Mouse (Mus musculus): Measurements from ENCODE around the gene Slc2a9.
"Not testable (repeated sequence)": the region's sequence is repeated elsewhere in the genome, so short reads cannot be mapped to it uniquely, and the experiment has no call there.

The Slc2a9 gene

DNA sequence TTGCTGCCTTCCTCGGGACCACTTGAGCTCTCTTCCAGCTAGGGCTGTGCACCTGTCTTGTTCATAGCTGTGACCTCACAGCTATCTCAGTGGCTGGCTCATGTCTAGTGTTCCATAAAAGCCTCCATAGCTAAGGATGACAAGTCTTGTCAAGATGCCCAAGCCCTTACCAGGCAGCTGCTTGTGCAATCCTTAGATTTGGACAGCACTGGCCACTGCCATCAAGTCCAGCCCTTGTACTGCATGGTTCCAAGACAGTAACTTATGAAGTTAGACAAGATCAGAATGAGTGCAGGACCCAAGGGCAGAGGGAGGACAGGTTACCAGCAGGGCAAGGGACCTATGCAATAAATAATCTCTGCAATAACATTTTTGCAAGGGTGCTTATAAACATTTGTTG is 1.2 kb upstream of the Slc2a9 start:
- in situ Hi-C loops (cut with MboI, MseI) = no loop called here

DNA sequence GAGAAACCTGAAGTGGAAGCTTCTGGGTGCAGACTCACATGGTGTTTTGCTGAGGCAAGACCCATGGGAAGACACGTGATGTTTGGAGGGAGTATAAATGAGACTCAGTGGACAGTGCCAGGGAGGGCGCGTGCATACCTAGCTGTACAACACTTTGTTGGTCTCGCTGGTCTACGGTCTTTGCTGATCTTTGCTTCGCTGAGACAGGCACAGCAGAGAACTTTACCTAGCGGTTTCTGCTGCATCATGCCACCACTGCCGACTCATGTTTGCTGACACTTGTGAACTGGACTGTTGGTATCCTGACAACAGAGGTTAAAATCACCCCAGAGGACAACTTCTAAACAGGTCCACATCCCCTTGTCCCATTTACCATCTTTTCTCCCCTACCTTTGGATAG is 2.9 kb downstream of the Slc2a9 start:
- in situ Hi-C loops (cut with MboI, MseI) = no loop called here

DNA sequence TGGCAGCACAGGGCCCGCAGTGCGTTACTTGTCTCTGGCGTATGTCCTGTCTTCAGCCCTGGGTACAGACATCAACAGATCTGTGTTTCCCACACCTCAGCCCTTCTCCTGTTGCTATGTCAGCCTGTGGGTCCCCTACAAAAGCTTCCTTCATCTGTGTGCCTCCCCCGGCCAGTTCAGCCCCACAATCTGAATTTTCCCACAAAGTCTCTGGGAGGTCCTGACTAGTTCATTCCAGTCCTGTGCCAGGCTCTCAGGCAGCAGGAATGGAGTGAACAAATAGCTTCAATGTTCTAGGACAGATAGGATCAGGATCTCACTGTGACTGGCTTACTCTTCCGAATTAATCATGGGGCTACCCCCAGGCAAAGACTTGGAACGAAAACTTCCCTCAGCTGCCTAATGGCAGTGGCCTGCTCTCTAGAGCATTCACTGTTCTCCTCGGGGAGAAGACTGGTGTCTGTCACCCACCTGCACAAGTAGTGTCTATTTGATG is 3.6 kb downstream of the Slc2a9 start:
- in situ Hi-C loops (cut with MboI, MseI) = no loop called here

DNA sequence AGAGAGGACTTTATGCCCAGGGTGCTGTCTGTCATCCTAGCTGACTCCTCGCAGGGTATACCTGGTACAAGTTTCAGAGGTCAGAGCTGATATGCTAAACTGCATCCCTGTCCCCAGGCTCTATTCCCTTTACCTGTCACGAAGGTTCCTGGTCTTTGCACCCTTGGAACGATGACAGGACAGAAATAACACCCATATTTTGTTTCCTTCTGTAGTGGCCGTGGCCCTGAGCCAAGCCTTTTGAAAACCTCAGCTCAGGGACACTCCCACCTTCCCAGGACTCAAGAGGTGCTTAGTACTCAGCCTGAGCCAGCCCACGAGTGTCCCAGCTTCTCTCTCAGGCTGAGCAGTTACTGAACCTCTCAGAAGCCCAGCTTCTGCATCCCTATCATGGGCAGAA is 4.5 kb downstream of the Slc2a9 start:
- in situ Hi-C loops (cut with MboI, MseI) = no loop called here

DNA sequence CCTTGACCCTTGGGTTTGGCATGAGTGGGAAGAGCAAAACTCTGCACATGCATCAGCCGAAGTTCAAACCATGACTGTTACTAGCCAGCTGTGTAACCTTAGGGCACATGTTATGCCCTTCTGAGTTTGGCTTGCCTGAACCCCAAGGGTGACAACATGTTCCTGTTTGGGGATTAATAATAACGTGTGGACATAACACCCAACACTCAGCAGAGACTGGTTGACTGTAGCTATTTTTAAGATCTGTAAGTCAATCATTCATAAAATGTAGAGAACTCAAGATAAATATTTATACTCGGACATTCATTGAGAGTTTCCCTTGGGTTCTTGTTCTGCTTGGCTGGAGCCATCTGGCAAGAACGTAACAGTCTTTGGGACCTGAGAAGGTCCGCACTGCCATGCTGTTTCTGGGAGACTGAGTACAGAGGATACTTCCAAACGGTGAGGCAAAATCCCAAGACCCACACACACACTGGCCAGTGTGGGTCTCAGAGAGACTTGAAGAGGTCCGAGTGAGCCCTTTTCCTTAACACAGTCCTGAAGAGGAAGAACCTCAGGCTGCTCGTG is 6.4 kb downstream of the Slc2a9 start:
- in situ Hi-C loops (cut with MboI, MseI) = no loop called here

DNA sequence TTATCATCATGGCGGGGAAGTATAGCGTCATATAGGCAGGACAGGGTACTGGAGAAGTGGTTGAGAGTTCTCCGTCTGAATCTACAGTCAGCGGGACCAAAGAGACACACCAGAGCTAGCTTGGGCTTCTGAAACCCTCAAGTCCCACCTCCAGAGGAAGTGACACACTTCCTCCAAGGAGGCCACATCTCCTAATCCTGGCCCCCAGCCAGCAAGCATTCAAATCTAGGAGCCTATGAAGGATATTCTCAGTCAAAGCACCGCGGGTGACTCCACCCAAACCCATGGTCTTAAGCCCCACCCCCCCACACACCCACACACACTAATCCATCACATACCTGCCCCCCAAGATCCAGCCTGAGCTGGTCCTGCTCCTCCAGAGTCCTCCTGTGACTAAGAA is 9.1 kb downstream of the Slc2a9 start:
- in situ Hi-C loops (cut with MboI, MseI) = no loop called here

DNA sequence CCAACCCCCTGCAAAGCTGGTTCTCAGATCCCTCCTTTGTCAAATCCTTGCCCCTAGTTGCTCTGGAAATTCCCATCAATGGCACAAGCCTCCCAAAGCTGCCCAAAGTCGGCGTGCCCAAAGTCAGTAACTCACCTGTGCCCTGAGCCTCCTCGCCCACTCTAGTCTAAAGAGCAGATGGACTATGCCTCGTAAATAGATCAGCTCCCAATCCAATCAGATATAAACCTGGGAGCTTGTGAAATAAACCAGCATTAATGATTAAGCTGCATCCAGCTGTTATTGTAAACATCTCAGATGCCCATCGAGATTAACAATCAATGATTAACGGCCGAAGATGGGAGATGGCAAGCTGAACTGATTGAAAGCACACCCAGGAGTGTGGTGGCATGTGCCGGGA is 11.2 kb downstream of the Slc2a9 start:
- in situ Hi-C loops (cut with MboI, MseI) = no loop called here

DNA sequence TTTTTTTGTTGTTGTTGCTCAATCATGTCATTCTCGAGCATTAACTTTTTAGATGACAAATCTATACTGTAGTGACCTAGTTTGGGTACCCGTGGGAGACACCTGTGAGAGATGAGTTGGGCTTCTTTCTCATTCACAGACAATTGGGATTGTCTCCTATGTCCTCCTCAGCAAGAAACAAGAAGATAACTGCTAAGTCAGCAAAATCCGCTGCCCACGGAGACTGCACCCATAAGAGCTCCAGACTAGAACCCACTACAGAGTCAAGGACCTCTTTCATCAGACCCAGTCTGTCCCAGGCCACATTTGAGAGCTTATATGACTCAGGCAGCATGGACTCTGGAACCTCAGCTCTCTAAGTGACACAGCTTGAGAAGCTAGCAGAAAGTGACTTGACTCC is 13.2 kb downstream of the Slc2a9 start:
- in situ Hi-C loops (cut with MboI, MseI) = no loop called here

DNA sequence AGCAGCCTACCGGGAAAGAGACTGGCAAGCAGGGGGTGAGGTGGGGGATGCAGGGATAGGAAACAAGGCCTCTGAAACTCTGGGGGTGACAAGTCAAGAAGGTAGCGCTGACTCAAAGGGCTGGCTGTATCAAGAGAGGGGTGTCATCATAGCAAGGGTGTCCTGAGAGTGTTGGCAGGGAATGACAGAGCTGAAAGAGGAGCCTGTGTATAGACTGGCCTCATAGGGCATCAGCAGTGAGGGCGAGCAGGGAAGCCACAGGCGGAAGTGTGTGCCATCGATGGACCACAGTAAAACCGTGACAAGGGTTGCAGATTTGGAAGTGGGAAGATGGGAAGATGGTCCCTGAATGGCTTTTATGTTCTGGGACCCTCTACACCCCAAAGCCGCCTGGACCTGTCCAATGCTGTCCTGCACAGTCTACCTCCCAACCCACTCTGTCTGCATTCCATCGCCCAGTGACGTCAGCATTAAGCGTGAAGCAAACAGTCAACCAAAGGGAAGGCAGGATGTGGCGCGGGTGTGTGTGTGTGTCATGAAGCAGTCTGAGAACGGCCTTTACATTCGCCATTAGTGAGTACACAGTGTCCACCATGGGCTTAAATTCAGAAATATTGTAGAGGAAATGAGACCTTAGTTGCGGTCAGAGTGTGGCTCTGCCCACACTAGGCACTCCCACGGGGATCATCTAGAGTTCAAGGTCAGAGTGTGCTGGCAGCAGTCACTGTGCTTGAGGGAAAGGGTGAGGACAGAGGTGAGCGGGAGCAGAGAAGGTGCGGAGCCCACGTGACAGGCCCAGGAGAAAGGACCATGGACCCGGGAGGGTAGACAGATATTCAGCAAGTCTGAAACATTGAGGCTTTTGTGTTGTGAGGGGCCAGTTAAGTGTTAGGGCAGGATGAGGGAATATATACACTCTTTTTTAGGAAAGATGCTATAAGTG is 14.0 kb downstream of the Slc2a9 start:
- in situ Hi-C loops (cut with MboI, MseI) = no loop called here

DNA sequence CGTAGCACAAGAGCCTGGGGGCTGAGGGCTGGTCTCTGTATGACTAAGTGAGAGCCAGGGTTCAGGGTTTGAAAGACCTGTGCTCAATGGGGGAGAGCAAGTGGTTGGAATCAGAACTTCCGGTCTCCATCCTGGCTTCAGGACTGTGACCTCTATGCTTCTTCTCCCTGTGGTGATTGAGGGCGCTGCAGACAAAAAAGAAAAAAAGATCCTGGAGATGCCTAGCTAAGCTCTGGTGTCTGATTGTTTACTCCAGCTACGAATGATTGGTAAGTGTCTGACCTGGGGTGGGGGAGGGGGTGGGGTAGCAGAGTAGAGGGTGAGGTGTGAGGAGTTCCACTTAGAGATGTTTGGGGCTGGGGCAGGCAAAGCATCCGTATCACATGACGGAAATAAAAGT is 14.9 kb downstream of the Slc2a9 start:
- in situ Hi-C loops (cut with MboI, MseI) = no loop called here

DNA sequence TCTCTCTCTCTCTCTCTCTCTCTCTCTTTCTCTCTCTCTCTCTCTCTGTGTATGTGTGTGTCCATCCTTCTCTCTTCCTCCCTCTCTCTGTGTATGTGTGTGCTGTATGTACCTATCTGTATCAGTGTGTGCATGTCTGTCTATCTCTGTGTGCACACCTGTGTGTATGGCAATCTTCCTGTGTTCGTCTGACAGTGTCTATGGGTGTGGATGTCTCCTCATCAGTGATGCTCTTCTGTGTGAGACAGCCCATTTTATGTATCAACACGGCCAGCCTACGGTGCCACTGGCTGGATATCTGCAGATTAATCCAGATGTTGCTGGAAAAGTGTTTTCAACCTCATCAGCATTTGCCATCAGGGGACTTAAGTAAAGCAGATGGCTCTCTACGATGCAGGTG is 15.7 kb downstream of the Slc2a9 start:
- in situ Hi-C loops (cut with MboI, MseI) = no loop called here

DNA sequence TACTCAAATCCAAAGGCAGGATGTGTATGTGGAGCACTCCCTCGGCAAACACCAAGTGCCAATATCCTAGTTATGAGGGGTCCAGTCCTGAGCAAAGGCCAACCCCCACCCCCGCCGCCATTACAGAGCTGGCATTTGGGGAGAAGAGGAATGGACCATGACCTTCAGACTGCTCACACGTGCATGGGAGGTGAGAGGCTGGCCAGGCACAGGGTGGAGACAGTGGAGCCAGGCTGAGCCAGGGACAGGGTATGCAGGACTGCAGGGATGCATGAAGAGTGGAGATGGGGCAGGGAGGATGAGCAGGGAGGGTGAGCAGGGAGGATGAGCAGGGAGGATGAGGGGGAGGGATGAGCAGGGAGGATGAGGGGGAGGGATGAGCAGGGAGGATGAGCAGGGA is 17.0 kb downstream of the Slc2a9 start:
- in situ Hi-C loops (cut with MboI, MseI) = no loop called here

DNA sequence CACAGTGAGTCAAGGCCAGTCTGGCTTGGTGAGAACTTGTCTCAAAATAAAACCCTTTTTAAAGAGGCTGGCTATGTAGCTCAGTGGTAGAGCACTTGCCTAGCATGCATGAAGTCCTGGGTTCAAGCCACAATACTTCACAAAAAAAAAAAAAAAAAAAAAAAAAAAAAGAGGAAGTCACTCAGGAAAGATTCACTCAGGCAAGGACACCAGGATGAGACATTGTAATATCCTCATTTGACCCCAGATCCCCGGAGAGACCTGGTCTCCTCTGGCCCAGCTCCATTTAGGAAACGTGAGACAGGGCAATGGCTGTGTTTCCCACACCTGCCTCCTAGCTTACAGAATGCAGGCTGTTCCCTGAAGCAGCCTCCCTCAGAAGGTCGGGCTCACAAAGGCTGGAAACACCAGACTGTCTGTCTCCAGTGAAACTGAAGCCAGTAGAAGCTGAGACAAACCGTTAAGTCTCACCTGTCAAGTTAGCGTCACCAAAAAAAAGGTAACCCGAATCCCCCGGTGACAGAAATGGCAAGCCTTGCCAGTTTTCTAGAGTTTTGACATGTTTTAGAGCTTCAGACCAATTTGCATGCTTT is 19.3 kb downstream of the Slc2a9 start:
- in situ Hi-C loops (cut with MboI, MseI) = no loop called here

DNA sequence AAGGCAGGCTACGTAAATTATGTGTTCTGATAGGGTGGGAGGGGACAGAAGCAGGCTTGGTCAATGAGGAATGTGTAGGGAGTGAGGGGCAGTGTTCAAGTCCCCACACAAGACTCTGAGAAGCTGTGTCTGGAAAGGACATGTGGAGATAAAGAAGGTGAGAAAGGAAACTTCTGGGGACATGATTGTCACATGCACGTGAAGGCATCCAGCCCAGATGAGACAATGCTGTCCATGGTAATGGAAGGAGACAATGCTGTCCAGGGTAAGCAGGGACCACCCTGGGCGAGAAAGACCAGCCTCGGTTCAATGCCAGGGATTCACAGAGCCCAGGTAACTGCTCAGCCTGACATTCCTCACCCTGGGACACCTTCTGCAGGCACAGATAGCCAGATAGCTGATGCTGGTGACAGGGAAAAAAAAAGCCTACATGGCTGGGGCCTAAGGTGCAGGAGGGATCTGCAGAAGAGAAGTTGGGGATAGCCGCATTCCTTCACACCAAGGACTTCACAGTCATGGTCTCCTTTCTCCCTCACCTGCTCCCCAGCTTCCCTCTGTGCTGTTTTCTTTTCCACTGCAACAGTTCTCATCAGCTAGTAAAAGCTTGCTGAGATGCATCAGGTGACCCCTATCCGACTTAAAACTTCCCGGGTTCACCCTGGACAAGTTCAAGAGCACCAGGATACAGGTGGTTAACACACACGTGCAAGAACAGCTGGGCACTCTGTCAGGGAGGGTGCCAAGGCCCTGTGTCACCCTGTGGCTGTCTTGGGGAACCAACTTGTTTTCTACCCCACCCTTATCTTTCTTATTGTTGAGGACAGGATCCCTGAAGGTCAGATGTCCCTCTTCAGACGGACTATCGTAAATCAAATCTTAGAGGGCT is 21.9 kb downstream of the Slc2a9 start:
- in situ Hi-C loops (cut with MboI, MseI) = no loop called here

DNA sequence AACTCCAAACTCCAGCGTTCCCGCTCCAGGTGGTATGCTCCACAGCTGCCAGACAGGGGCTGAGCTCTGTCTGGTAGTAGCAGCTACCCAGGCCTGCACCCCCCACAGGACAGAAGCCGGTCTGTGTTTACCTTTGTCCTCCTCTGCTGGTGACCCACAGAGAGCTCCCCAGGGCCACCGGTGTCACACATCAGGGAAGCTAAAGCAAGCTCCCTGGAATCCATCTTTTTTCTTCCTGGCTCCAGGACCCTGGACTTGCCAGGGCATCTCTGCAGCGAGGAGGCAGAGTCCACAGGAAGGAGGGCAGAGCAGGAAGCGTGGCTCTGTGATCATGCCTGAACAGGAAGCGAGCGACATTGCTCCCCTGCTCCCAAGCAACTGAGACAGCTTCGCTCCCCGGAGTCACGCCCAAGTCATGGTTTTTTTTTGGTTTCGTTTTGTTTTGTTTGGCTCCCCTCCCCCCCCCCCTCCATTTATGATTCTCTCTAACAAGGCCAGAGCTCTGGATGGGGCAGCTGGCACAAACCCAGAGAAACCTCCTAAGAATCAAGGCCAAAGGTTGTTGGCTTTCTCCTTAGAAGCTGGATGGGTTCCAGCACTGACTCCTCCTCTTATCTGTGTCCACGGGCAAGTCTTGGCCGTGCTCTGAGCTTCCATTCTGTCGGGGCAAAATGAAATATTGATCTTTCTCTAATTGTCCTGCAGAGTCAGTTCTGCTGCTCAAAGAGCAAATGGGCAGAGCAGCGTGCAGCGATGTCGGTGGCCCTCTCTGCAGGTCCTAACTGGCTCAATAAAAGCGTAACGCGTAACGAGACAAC is 22.8 kb downstream of the Slc2a9 start:
- in situ Hi-C loops (cut with MboI, MseI) = no loop called here

DNA sequence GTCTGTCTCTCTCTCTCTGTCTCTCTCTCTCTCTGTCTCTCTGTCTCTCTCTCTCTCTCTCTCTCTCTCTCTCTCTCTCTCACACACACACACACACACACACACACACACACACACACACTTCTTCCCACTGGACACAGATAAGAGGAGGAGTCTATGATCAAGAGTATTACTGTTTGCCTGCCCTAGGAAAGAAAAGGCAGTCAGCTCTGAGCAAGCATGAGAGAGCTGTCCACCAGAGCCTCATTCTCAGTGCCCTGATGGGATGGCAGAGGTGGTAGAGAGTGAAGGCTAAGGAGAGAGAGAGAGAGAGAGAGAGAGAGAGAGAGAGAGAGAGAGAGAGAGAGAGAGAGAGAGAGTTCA is 23.4 kb downstream of the Slc2a9 start:
- in situ Hi-C loops (cut with MboI, MseI) = not testable (repeated sequence)

DNA sequence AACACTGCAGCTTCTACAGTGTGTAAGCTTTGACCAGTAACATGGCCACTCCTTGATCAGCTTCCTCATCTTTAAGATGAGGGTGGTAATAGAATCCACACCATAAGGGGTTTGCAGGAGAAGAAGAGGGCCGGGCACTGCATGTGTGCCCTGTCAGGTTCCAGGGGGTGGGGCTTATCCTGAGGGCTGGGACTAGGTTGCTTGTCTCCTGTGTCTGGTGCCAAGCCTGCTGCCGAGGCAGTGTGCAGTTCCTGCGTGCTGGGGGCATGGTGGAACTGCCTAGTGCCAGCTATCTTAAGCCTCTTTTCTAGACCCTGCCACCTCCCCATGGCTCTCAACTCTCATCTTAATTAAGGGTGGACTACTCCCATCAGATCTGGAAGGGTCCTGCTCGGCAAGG is 23.9 kb downstream of the Slc2a9 start:
- in situ Hi-C loops (cut with MboI, MseI) = no loop called here

DNA sequence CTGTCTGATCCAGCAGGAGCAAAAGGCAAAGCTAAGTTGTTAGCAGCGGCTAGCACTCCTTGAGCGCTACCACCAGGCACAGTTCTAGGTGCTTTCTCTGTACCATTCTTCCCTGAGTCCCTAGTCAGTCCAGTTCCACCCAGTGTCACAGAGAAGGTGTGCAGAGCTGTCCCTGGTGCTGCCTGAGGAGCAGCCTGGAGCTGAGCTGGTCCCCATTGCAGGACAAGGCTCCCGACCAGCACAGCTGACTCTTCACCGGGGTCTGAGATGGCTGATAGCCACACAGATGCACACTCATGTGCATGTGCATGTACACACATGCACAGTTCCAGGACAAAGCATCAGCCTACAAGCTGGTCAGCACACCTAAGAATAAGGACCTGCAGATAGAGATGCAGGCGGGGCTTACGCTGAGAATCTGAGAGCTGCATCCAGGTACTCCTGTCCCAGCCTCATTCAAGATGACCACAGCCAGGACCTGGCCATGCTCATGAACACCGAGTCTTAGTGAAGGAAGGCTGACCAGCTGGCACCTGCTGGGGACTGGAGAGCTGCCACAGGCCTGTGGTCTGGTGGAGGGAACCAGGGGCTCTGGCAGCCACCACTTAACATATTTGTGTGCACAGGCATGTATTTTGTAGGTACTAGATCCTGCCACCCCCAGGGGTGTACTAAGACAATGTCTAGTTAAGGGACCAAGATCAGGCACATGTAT is 25.1 kb downstream of the Slc2a9 start:
- in situ Hi-C loops (cut with MboI, MseI) = no loop called here

DNA sequence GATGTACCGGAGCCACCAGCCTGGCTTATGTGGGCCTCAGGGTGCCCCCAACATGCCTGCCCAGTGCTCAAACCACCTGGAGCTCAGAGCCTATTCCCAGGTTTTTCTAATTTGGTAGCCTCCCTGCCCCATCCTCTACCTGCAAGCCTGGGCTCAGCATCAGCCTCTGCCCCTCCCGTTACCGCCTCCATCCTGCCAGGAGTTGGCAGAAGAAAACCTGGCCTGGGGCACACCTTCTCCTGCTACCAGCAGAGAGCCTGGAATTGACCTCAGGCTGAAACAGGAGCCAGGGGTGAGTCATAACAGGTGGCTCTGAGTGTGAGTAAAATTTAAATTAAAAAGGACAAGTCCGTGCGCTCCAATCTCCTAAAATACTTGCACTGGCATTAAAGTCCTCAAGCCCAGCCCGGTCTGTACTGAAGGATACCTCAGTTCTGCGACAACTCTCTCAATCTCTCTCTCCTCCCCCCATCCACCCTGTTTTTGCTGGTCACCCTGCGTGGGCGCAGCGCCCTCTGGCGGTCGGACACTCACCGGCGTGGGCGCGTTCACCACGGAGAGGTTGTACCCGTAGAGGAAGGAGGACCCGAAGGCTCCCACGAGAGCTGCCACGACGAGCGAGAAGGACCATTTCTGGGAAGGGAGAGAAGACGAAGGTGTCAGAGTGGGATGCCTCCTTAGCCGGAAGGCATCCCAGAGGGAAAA is 25.9 kb downstream of the Slc2a9 start:
- in situ Hi-C loops (cut with MboI, MseI) = no loop called here

DNA sequence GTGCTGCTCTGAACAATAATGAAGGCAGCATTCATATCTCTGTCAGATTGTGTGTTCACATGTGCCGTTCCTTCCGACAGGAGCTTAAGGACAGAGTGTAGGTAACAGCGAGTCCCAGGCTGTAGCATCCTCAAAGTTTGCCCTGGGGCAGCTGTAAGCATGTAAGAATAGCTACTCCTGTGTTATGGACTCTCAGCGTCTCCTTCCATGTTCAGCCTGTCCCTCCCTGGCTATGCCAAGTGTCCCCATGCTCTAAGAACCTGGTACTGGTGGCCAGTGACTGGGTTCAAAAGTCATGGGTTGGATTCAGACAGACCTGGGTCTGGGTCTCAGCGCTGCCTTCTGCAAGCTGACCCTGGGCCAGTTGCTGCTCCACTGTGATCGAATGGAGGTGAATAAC is 32.1 kb downstream of the Slc2a9 start:
- in situ Hi-C loops (cut with MboI, MseI) = no loop called here

Data from T-helper 1 cell (primary cell).